Mouse (Mus musculus) MEL-GATA-1-ER (cell line): Measurements from ENCODE around the gene U2surp.
"Not testable (repeated sequence)": the region's sequence is repeated elsewhere in the genome, so short reads cannot be mapped to it uniquely, and the experiment has no call there.

Experiments
- DNase-seq: peaks from one replicate; pipeline ENCODE4 v3.0.0-alpha.2; 2012; ENCODE audit warnings: low read depth; ENCODE audit errors: extremely low read depth

The U2surp gene

GRCm38 (mm10) chr9:95472926-95473325, 38.9 kb downstream of the U2surp start:
- DNase-seq: peak; percentile 15

- DNase-seq: not testable (repeated sequence)
Measured at GRCm38 (mm10) chr9:95469011-95469576, 42.7 kb downstream of the U2surp start.

- no peak for DNase-seq
Measured at GRCm38 (mm10) chr9:95464028-95464427, 47.8 kb downstream of the U2surp start.

- no peak for DNase-seq
Measured at GRCm38 (mm10) chr9:95451931-95452330, 59.9 kb downstream of the U2surp start.

DNA sequence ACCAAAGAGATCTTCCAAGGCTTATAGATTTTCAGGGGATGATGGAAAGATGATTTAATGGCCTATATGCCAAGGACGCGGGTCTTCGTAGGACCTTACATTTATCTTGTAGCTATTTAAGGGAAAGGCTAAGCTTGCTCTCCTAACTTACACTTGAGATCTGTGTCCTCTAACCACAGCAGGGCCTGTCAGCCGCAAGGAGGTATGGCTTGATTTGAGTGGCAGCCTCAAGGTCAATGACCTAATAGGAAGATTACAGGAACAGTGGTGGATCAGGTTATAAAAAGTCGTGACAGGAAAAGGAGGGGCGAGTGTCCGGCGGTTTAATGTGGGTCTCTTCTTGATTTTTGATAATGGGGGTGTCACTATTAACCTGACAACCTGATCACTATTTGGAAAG, 61.2 kb downstream of the U2surp start:
- no peak for DNase-seq

DNA sequence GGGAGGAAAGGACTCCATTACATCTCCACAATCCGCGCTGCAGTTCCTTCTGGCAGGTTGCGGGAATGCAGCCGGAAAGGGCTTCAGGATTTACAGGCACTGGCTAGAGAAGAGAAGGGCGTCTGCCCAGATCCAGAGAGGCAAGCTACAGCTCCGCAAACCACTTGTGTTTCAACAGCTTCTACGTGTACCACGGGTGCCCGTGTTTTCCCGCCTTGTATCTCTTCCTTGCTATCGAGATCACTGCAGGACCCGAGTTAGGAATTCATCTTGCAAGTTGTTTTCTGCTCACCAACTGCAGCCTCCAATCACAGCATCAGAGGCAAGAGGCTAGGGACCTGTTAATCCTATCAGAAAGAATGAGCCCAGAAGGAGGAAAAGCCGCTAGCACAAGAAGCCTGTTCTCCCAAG, 69.5 kb downstream of the U2surp start:
- no peak for DNase-seq

- no peak for DNase-seq
Measured at GRCm38 (mm10) chr9:95437883-95438282, 73.9 kb downstream of the U2surp start.

DNA sequence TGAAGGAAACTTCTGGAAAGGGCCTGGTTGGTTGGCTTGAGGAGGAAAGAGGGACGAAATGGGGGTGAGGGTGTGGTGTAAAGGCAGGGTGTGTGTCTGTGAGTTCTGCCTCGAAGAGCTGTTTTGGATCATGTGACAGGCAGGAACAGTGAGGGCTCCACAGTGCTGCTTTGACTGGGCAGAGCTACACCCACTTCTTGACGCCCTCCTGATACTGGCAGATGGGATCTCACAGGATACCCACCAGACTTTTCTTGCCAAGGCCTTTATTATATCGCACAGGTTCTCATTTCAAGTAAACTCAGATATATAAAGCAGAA, 75.5 kb downstream of the U2surp start:
- no peak for DNase-seq

GRCm38 (mm10) chr9:95435506-95436293, 76.1 kb downstream of the U2surp start:
- DNase-seq: no peak

GRCm38 (mm10) chr9:95428277-95428676, 83.5 kb downstream of the U2surp start:
- DNase-seq: no peak

DNA sequence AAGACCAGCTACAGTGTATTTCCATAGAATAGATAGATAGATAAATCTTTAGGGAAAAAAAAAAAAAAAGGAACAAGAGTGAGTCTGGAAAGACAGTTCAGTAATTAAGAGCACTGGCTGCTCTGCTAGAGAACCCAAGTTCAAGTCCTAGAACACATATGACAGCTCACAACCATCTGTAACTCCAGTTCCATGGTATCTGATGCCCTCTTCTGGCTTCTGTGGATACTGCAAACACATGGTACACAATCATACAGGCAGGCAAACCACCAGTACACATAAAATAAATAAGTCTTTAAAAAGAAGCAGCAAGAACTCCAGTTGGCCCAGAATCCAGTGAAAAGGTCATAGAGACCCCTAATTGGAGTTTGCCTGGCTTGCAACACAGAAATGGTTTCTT, 97.9 kb downstream of the U2surp start:
- peak; percentile 3 for DNase-seq

DNA sequence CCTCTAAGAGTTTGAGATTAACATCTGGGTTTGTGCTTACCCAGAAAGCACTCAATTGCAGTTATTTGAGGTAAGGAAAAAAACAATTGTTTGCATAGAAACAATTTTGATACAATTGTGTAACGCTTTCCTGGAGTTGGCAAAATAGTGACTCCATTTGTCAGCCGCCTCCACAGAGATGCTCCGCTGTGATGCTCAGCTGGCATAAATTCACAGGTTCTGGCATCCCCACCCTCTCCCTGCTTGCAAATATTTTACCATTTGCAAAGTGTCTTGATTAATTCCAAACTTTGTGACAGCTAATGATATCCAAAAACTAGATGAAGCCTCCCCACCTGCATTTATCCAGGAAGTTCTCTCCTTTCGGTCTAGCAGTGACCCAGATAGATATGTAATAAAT, 99.7 kb downstream of the U2surp start:
- no peak for DNase-seq

DNA sequence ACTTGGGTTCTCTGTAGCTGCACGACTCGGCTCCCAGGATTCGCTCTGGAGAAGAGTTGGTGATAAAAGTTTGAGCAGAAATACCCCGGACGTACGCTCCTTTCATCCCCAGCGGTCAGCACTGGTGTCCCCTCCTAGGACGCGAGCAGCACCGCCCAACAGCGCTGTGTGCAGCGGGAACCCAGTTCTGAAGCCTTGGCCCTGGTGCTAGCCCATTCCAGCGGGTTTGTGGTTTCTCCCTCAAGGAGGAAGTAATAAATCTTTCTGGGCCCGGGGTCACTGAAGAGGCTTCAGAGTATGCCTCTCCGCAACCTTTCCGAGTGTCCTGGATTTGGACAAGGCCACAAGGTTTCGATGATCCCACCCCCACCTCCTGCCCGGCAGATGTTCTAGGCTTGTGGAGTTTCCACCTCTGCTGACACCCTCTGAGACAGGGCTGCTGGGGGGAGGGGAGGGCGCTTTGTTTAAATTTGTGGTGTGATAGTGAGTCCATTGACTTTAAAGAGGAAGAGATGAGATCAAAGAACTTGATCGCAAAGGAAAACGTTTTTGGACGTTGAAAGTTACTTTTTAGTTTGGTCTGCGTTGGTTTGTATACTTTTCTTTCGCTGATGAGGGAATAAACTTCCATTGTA, 104.1 kb downstream of the U2surp start:
- DNase-seq: no peak
